Mouse (Mus musculus) MEL (cell line): ENCODE measurements at regions not wholly inside any gene's neighbourhood (a gene's known extent, or its start where the extent isn't known, plus 50 kb on each side); places are given as distances from the start of the nearest gene placed in this dataset.
A peak's percentile ranks its signal among the peaks of the same experiment; 100 is the strongest.

Source experiments
- DNase-seq: peaks from one replicate; pipeline ENCODE4 v3.0.0; 2011; ENCODE audit warnings: low read depth, low spot score
- H3K27ac ChIP-seq: 2 replicates; pipeline ENCODE4 v1.5.1; 2012; ENCODE audit warnings: low read depth, mild to moderate bottlenecking, control low read depth, low read length, moderate library complexity; ENCODE audit not compliant: control insufficient read depth
- H3K27me3 ChIP-seq, 2 experiments: fragments of 150-350 bp in 1 of 2; sonication (generic) in 1 of 2; 2 replicates each; pipeline ENCODE4 v1.6.1; 2012; ENCODE audit warnings: low read length in 2 of 2, mild to moderate bottlenecking in 2 of 2, improper control_type of control experiment in 1 of 2, moderate library complexity in 1 of 2; ENCODE audit not compliant: insufficient read depth in 2 of 2, control insufficient read depth in 1 of 2
- H3K36me3 ChIP-seq, 2 experiments: 2 replicates each; pipeline ENCODE4 v1.6.1; 2012 to 2014; ENCODE audit warnings: low read length in 2 of 2, improper control_type of control experiment in 1 of 2, inconsistent platforms in 1 of 2, mild to moderate bottlenecking in 1 of 2; ENCODE audit not compliant: insufficient read depth in 2 of 2, control insufficient read depth in 1 of 2
- H3K4me1 ChIP-seq, 2 experiments: fragments of 150-350 bp in 1 of 2; sonication (generic) in 1 of 2; 2 replicates each; pipeline ENCODE4 v1.6.1; 2012; ENCODE audit warnings: low read length in 2 of 2, improper control_type of control experiment in 1 of 2, mild to moderate bottlenecking in 1 of 2; ENCODE audit not compliant: insufficient read depth in 2 of 2, control insufficient read depth in 1 of 2
- H3K4me3 ChIP-seq, 2 experiments: fragments of 150-350 bp in 1 of 2; sonication (generic) in 1 of 2; 2 replicates each; pipeline ENCODE4 v1.5.1; 2012; ENCODE audit warnings: low read depth in 2 of 2, low read length in 2 of 2, mild to moderate bottlenecking in 2 of 2, moderate library complexity in 2 of 2, control low read depth in 1 of 2, improper control_type of control experiment in 1 of 2; ENCODE audit not compliant: control insufficient read depth in 1 of 2, insufficient read depth in 1 of 2
- H3K79me2 ChIP-seq: 2 replicates; pipeline ENCODE4 v1.6.1; 2012; ENCODE audit warnings: mild to moderate bottlenecking, low read length, moderate library complexity; ENCODE audit not compliant: control insufficient read depth, poor library complexity, insufficient read depth
- H3K9ac ChIP-seq: 2 replicates; pipeline ENCODE4 v1.6.1; 2012; ENCODE audit warnings: low read depth, mild to moderate bottlenecking, control low read depth, low read length, moderate library complexity; ENCODE audit not compliant: control insufficient read depth, poor library complexity, severe bottlenecking
- H3K9me3 ChIP-seq: fragments of 150-350 bp; sonication (generic); replicated peaks from 2 replicates; pipeline ENCODE4 v1.6.1; 2012; ENCODE audit warnings: mild to moderate bottlenecking, low read length, improper control_type of control experiment, moderate library complexity; ENCODE audit not compliant: insufficient read depth
- BHLHE40 ChIP-seq: IDR thresholded peaks from 2 replicates; pipeline ENCODE4 v1.6.1; 2012; ENCODE audit warnings: low read depth, mild to moderate bottlenecking, inconsistent platforms, low read length, improper control_type of control experiment, borderline replicate concordance
- CHD2 ChIP-seq: IDR thresholded peaks from 2 replicates; pipeline ENCODE4 v1.6.1; 2011; ENCODE audit warnings: low read length, improper control_type of control experiment
- CTCF ChIP-seq, 3 experiments: IDR thresholded peaks in 2 of 3; conservative IDR thresholded peaks in 1 of 3; 2 replicates each; pipeline ENCODE4 v1.5.1; 2011 to 2012; ENCODE audit warnings: low read length in 3 of 3, low read depth in 2 of 3, mild to moderate bottlenecking in 2 of 3, improper control_type of control experiment in 1 of 3, inconsistent platforms in 1 of 3, mixed read lengths in 1 of 3, moderate library complexity in 1 of 3; ENCODE audit not compliant: control insufficient read depth in 1 of 3, insufficient read depth in 1 of 3, poor library complexity in 1 of 3, severe bottlenecking in 1 of 3
- EP300 ChIP-seq, 2 experiments: IDR thresholded peaks; 2 replicates each; pipeline ENCODE4 v1.6.1; 2011; ENCODE audit warnings: improper control_type of control experiment in 2 of 2, low read length in 2 of 2, low read depth in 1 of 2, mild to moderate bottlenecking in 1 of 2
- ETS1 ChIP-seq: IDR thresholded peaks from 2 replicates; pipeline ENCODE4 v1.6.1; 2012; ENCODE audit warnings: low read depth, mild to moderate bottlenecking, inconsistent platforms, low read length, improper control_type of control experiment, moderate library complexity
- HCFC1 ChIP-seq: IDR thresholded peaks from 2 replicates; pipeline ENCODE4 v1.6.1; 2012; ENCODE audit warnings: low read depth, mild to moderate bottlenecking, inconsistent platforms, low read length, improper control_type of control experiment, moderate library complexity
- MAFK ChIP-seq: IDR thresholded peaks from 2 replicates; pipeline ENCODE4 v1.6.1; 2011; ENCODE audit warnings: low read depth, mild to moderate bottlenecking, low read length, improper control_type of control experiment, borderline replicate concordance
- MAX ChIP-seq: IDR thresholded peaks from 2 replicates; pipeline ENCODE4 v1.6.1; 2011; ENCODE audit warnings: low read length, improper control_type of control experiment
- MEF2A ChIP-seq: IDR thresholded peaks from 2 replicates; pipeline ENCODE4 v1.6.1; 2014; ENCODE audit warnings: low read depth, mild to moderate bottlenecking, inconsistent platforms, low read length, improper control_type of control experiment; ENCODE audit not compliant: poor library complexity, insufficient replicate concordance, severe bottlenecking; ENCODE audit errors: extremely low read depth
- MYB ChIP-seq: IDR thresholded peaks from 2 replicates; pipeline ENCODE4 v1.6.1; 2011; ENCODE audit warnings: mild to moderate bottlenecking, low read depth, low read length, improper control_type of control experiment
- NELFE ChIP-seq: IDR thresholded peaks from 2 replicates; pipeline ENCODE4 v1.6.1; 2011; ENCODE audit warnings: low read depth, low read length, improper control_type of control experiment
- NRF1 ChIP-seq: IDR thresholded peaks from 2 replicates; pipeline ENCODE4 v1.6.1; 2014; ENCODE audit warnings: low read depth, mild to moderate bottlenecking, inconsistent platforms, low read length, improper control_type of control experiment, moderate library complexity; ENCODE audit not compliant: poor library complexity, insufficient read depth, severe bottlenecking
- POLR2A ChIP-seq, 2 experiments: IDR thresholded peaks; 2 replicates each; pipeline ENCODE4 v1.6.1; 2011 to 2012; ENCODE audit warnings: low read length in 2 of 2, mild to moderate bottlenecking in 2 of 2, control low read depth in 1 of 2, improper control_type of control experiment in 1 of 2, low read depth in 1 of 2, moderate library complexity in 1 of 2; ENCODE audit not compliant: control insufficient read depth in 1 of 2, insufficient read depth in 1 of 2, poor library complexity in 1 of 2
- POLR2AphosphoS2 ChIP-seq: IDR thresholded peaks from 2 replicates; pipeline ENCODE4 v1.6.1; 2011; ENCODE audit warnings: low read length, improper control_type of control experiment
- RAD21 ChIP-seq: IDR thresholded peaks from 2 replicates; pipeline ENCODE4 v1.6.1; 2011; ENCODE audit warnings: mild to moderate bottlenecking, low read depth, low read length, improper control_type of control experiment
- RCOR1 ChIP-seq: IDR thresholded peaks from 2 replicates; pipeline ENCODE4 v1.6.1; 2012; ENCODE audit warnings: low read depth, mild to moderate bottlenecking, inconsistent platforms, low read length, improper control_type of control experiment
- TAL1 ChIP-seq: IDR thresholded peaks from 2 replicates; pipeline ENCODE4 v1.6.1; 2012; ENCODE audit warnings: mild to moderate bottlenecking, inconsistent platforms, low read length, moderate library complexity, mixed read lengths
- TBP ChIP-seq: IDR thresholded peaks from 2 replicates; pipeline ENCODE4 v1.8.0; 2011; ENCODE audit warnings: low read depth, low read length, improper control_type of control experiment
- UBTF ChIP-seq: IDR thresholded peaks from 2 replicates; pipeline ENCODE4 v1.6.1; 2012; ENCODE audit warnings: low read depth, mild to moderate bottlenecking, inconsistent platforms, low read length, improper control_type of control experiment, moderate library complexity, borderline replicate concordance; ENCODE audit not compliant: insufficient read depth
- ZC3H11A ChIP-seq: IDR thresholded peaks from 2 replicates; pipeline ENCODE4 v1.6.1; 2012; ENCODE audit warnings: low read depth, mild to moderate bottlenecking, inconsistent platforms, low read length, improper control_type of control experiment
- ZKSCAN1 ChIP-seq: IDR thresholded peaks from 2 replicates; pipeline ENCODE4 v1.6.1; 2012; ENCODE audit warnings: low read depth, mild to moderate bottlenecking, inconsistent platforms, low read length, improper control_type of control experiment, moderate library complexity

GRCm38 (mm10) chr6:31209411-31210139 lies 189.0 kb upstream of the Mkln1 start:
- Histone ChIP-seq H3K9ac (no peak overlapping the region), H3K27ac (no peak overlapping the region), H3K4me3 (no peak overlapping the region), H3K9me3 (no peaks in the 10 kb centered on the region), H3K27me3 (no peaks in the 10 kb centered on the region), H3K79me2 (no peaks in the 10 kb centered on the region), H3K4me1 (0 out of 4 replicates have a peak, but pooled peaks cover 0 to 2% of the 10 kb centered on the region in 2 experiments), H3K36me3 (no peaks in the 10 kb centered on the region; a peak in 1 of 4 replicates)
- DNase-seq = no peak
- TF ChIP-seq MYB (no peak), CHD2 (no peak), CTCF (IDR thresholded peaks at IDR 0.05 in 2 of 3, conservative IDR thresholded peaks at IDR 0.05 in 1 of 3; ENCODE audit: control insufficient read depth in 1 of 3, insufficient read depth in 1 of 3, low read depth in 2 of 3, low read length in 3 of 3, poor library complexity in 1 of 3, severe bottlenecking in 1 of 3) (no peak)

DNA sequence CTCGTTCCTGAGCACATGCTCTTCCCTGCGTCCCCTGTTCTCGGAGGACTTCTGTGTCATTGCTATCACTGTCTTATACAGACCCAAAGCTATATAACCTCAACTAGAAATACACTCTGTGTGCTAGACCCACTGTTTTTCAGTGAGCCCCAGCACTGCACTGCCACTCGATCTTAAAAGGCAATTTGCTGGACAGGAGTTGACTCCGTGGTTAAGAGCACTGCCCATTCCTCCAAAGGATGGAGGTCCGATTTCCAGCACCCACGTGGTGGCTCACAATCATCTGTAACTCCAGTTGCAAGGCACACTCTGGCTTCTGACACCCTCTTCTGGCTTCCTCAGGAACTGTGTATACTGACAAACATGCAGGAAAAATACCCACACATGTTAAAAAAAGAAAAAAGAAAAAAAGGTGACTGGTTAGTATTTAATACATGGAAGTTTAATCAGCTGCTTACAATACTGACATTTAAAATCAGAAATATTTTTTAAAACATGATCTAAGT lies 188.3 kb upstream of the Mkln1 start:
- H3K36me3 ChIP-seq = no peaks in the 10 kb centered on the region; a peak in 1 of 4 replicates

GRCm38 (mm10) chr6:31211091-31211490 lies 187.4 kb upstream of the Mkln1 start:
- no peak for DNase-seq
- H3K9me3 ChIP-seq = no peaks in the 10 kb centered on the region
- no peak overlapping the region for H3K27ac ChIP-seq
- no peak overlapping the region for H3K9ac ChIP-seq
- 0 out of 4 replicates have a peak, but pooled peaks cover 0 to 2% of the 10 kb centered on the region in 2 experiments for H3K4me1 ChIP-seq
- no peaks in the 10 kb centered on the region; a peak in 2 of 4 replicates for H3K36me3 ChIP-seq
- no peaks in the 10 kb centered on the region; the same call in 1 of the 2 replicates for H3K79me2 ChIP-seq
- no peak for TF ChIP-seq ETS1
- no peak for TF ChIP-seq MAFK
- TF ChIP-seq ZKSCAN1 = no peak
- TF ChIP-seq UBTF = no peak
- TF ChIP-seq CTCF (IDR thresholded peaks at IDR 0.05 in 2 of 3, conservative IDR thresholded peaks at IDR 0.05 in 1 of 3; ENCODE audit: control insufficient read depth in 1 of 3, insufficient read depth in 1 of 3, low read depth in 2 of 3, low read length in 3 of 3, poor library complexity in 1 of 3, severe bottlenecking in 1 of 3) = no peak
- TF ChIP-seq EP300 (IDR thresholded peaks at IDR 0.05; ENCODE audit: low read depth in 1 of 2, low read length in 2 of 2) = no peak
- TF ChIP-seq BHLHE40 = no peak
- no peak for TF ChIP-seq MAX
- TF ChIP-seq CHD2 = no peak
- no peak for TF ChIP-seq NELFE
- no peak for TF ChIP-seq POLR2A (IDR thresholded peaks at IDR 0.05; ENCODE audit: control insufficient read depth in 1 of 2, insufficient read depth in 1 of 2, low read depth in 1 of 2, low read length in 2 of 2, poor library complexity in 1 of 2)
- TF ChIP-seq RCOR1 = no peak
- TF ChIP-seq MEF2A = no peak
- no peak for TF ChIP-seq ZC3H11A
- H3K27me3 ChIP-seq = no peaks in the 10 kb centered on the region
- H3K4me3 ChIP-seq = no peak overlapping the region

More for the DNA sequence above, 188.3 kb upstream of the Mkln1 start:
- H3K79me2 ChIP-seq = no peaks in the 10 kb centered on the region; the same call in 1 of the 2 replicates
- H3K4me1 ChIP-seq = 0 out of 4 replicates have a peak, but pooled peaks cover 0 to 2% of the 10 kb centered on the region in 2 experiments
- H3K27ac ChIP-seq = no peak overlapping the region
- H3K4me3 ChIP-seq = no peak overlapping the region
- TF ChIP-seq TAL1 (no peak), ZC3H11A (no peak), RAD21 (no peak), HCFC1 (no peak), TBP (no peak), NRF1 (no peak), POLR2AphosphoS2 (no peak)
- TF ChIP-seq, all 39 proteins: peak for 0
- Histone ChIP-seq H3K9me3 (no peaks in the 10 kb centered on the region), H3K27me3 (no peaks in the 10 kb centered on the region), H3K9ac (no peak overlapping the region)
- peak; percentile 8 for DNase-seq
